Mouse (Mus musculus) left cerebral cortex, adult 2 months (tissue): ENCODE measurements around the gene Cytl1. TPM values are rescaled to one million over a fixed set of nuclear protein-coding genes. Genes with fewer than 3 reads are reported as not detected.
A peak's percentile ranks its signal among the peaks of the same experiment; 100 is the strongest.

Source experiments
- DNase-seq, 2 experiments: peaks; one replicate each; pipeline ENCODE4 v3.0.0; 2021 to 2022; ENCODE audit warnings: low spot score in 2 of 2, mixed read lengths in 1 of 2; ENCODE audit errors: extremely low spot score in 1 of 2
- H3K27ac ChIP-seq: fragments of 200-600 bp; 2 replicates; pipeline ENCODE4 v1.8.1; 2022
- H3K4me3 ChIP-seq: fragments of 200-600 bp; 2 replicates; pipeline ENCODE4 v1.8.1; 2022
- CTCF ChIP-seq: fragments of 200-600 bp; IDR thresholded peaks from 2 replicates; pipeline ENCODE4 v1.8.1; 2022; ENCODE audit warnings: antibody characterized with exemption, mild to moderate bottlenecking, moderate library complexity
- intact Hi-C: fragments of 180-260 bp; cut with DNase I; formaldehyde crosslinking; loops from one replicate; pipeline ENCODE4 v1.15.1; 2025
- long read RNA-seq, 2 experiments: library from polyadenylated mRNA; stranded (forward); transcript quantifications; one replicate each; pipeline ENCODE4 v2.0.0; 2021; ENCODE audit warnings: borderline mapping rate in 2 of 2
- total RNA-seq, 2 experiments: library from RNA; stranded (reverse); gene quantifications; 2 replicates each; pipeline ENCODE4 v1.2.3; 2021

Gene Cytl1
- total RNA-seq = 1 to 10 TPM; 1.1 to 1.7 TPM
- long read RNA-seq, experiment 1, partial matches to known transcripts = 0 of 1 reads
- long read RNA-seq, experiment 1, other reads (novel, unspliced or antisense) = 0 of 1 reads
- long read RNA-seq, experiment 2 = 0 reads

GRCm38 (mm10) chr5:37735224-37735623 is at the start of gene Cytl1:
TSS of gene Cytl1 (plus strand) at chr5:37735519.
- Histone ChIP-seq H3K27ac (no peak within 1 kb of the TSS), H3K4me3 (no peak within 1 kb of the TSS)
- intact Hi-C loops = no loop called here
- TF ChIP-seq CTCF = no peak
- DNase-seq = no peak

DNA sequence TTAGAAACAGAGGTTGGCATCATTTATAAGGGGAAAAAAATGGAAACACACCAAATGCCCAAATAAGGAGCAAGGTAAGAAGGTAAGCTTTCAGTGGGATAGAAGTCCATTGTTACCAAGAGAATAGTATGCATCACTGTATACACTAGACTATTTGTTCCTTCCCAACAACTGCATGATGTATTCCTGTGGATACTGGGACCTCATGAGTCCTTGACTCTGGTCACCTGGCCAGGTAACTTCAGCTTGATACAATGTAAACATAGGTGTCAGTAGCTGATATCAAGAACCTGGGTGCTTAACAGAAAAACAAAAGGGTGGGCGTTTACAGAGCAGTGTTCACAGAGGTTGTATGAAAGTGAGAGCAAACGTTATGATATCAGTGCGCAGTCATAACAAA is 42.6 kb upstream of the Cytl1 start:
- intact Hi-C loops = no loop called here
- no peak for TF ChIP-seq CTCF

DNA sequence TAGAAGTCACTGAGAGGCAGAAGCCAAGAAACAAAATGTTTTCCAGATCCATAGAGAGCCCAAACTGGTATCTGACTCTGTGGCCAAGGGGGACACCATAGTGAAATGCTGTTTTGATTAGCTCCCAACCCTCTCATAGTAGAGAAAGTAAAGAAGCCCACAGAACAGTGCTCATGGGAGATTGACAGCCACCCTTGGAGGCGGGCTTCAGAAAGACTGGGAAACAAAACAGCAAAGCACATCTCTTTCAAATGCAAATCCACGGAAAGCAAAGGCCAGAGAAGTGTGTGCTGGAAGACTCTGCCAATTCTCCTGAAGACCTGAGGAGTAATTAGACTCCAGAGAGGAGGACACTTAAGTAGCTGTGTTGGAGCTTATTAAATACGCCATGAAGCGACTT is 39.5 kb upstream of the Cytl1 start:
- Histone ChIP-seq H3K27ac (no peak overlapping the region), H3K4me3 (no peak overlapping the region)
- DNase-seq = no peak
- intact Hi-C loops = no loop called here
- TF ChIP-seq CTCF = no peak

More for the DNA sequence above, 42.6 kb upstream of the Cytl1 start:
- Histone ChIP-seq H3K4me3 (no peak overlapping the region), H3K27ac (no peak overlapping the region)
- no peak for DNase-seq

DNA sequence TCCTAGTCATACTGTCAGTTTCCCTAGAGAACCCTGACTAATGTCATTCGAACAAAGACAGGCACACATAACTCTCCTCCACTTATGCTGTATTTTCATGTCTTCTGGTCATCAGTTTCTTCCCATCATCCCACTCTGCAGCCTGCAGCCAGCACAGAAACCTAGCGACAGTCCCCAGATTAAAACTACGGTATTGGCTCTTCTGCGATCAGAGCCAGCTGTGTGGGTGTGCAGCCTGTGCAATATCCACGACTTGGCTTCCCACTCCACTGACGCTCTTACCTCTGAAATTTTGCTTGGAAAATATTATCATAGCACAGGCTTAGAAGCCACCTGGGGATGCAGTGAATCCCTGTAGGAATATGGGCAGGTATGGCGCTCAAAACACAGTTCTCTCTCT is 38.0 kb upstream of the Cytl1 start:
- no peak overlapping the region for H3K27ac ChIP-seq
- peak; percentile 26 to 36 for DNase-seq
- intact Hi-C loops = no loop called here
- no peak overlapping the region for H3K4me3 ChIP-seq
- no peak for TF ChIP-seq CTCF

DNA sequence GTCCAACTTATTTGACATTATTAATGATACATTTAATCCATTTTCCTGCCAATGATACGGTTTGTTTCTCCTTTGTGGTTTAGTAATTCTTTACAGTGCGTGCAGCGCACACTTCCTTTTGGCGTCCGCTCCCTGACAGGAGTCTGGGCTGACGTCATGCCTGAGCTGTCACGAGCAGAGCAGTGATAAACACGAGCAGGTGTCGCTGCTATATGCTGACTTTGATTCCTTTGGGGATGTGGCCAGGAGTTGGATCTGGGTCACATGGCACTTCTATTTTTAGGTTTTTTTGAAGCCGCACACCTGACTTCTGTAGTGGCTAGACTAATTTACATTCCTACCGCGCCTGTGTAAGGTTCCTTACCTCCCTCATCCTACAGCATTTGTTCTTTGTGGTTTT is 35.6 kb upstream of the Cytl1 start:
- no peak for TF ChIP-seq CTCF
- Histone ChIP-seq H3K4me3 (no peak overlapping the region), H3K27ac (no peak overlapping the region)
- intact Hi-C loops = no loop called here
- DNase-seq = peak in 1 of 2 experiments; percentile 18

DNA sequence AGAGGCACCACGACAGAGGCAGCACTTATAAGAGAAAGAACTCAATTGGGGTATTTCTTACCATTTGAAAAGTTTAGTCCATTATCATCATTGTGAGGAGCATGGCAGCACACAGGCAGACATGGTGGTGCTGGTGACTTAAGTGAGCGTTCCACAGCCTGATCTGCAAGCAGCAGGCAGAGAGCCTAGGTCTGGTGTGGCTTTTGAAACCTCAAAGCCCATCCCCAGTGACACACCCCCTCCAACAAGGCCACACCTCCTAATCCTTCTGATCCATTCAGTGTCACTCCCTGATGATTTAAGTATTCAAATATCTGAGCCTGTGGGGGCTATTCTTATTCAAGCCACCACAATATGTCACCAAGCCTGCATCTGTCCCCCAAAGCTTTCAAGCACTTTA is 30.4 kb upstream of the Cytl1 start:
- intact Hi-C loops = no loop called here
- no peak for TF ChIP-seq CTCF
- H3K27ac ChIP-seq = no peak overlapping the region
- DNase-seq = no peak
- no peak overlapping the region for H3K4me3 ChIP-seq

DNA sequence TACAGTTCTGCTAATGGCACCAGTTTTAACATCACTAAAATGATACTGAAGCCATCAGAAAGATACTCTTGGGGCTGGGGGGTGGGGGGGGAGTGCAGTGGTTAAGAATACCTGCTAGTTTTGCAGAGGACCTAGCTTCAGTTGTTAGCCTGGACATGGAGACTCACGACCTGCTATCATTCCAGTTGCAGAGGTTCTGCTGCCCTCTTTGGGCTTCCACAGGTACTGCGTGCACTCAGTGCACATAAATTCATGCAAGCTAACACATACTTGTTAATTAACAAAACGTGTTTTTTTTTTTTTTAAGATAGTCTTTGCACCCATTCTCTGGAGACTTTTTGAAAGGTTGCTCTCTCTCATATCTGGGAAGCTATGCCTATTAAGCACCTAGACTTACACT is 27.2 kb upstream of the Cytl1 start:
- intact Hi-C loops = no loop called here
- Histone ChIP-seq H3K4me3 (no peak overlapping the region), H3K27ac (no peak overlapping the region)
- no peak for DNase-seq
- TF ChIP-seq CTCF = peak; percentile 30

- no peak overlapping the region for H3K27ac ChIP-seq
- H3K4me3 ChIP-seq = no peak overlapping the region
- no peak for TF ChIP-seq CTCF
- intact Hi-C loops = no loop called here
- no peak for DNase-seq
Observed at GRCm38 (mm10) chr5:37709257-37709904, 25.9 kb upstream of the Cytl1 start.

DNA sequence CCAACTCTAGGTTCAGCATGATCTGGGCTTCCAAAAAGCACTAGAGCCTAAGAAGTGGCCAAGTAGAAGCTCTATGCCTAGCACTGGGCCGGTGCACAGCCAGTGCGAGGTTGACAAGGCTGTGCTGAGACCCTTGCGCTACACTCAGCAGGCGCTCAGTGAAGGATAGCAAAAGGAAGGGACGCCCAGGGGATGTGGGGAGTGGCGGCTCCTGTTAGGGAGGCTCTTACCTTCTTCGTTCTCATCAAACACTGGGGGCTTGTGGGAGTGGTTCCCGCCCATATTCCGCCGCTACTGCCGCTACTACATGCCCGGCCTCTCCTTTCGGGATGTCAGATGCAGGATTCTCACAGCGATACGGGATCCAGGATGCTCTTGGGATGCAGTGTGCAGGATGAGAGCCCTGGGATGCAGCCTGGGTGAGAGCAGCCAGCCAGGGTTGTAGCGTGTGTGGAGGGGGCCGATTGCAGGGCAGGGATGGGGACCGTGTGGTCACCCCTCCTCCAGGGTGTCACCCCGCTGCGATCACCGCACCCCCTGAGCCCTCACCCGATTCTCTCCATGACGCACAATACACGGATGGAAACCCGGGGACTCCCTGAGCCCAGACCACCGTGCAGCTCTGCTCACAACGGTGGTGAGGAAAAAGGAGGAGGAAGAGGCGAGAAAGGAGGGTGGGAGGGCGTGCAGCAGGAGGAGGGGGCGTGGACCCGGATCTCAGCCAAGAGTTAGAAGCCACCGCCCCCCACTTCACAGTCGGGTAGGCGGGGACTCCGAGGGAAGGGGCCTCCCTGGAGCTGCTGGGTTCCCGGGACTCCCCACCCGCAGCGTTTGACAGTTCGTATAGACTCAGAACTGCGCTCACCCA is 18.6 kb upstream of the Cytl1 start, which contains the start of gene Stk32b:
Gene Stk32b (minus strand): TSS at position 667 of the 868 bp plus-strand sequence.
- intact Hi-C loops = loop anchor here (1.0 to 5.0 kb wide), 2 partner anchors 284 to 418 kb away; no protein-coding TSS in a partner anchor
- peak; percentile 18 to 37 for DNase-seq
- H3K27ac ChIP-seq = no peak within 1 kb of the TSS
- no peak for TF ChIP-seq CTCF
- H3K4me3 ChIP-seq = peak within 1 kb of the TSS; percentile 38

- intact Hi-C loops = loop anchor here (1.0 to 5.0 kb wide), 2 partner anchors 285 to 419 kb away; no protein-coding TSS in a partner anchor
- peak; percentile 73 for TF ChIP-seq CTCF
- H3K4me3 ChIP-seq = peak overlapping the region; percentile 38
Observed at GRCm38 (mm10) chr5:37717384-37717963, 17.8 kb upstream of the Cytl1 start.

DNA sequence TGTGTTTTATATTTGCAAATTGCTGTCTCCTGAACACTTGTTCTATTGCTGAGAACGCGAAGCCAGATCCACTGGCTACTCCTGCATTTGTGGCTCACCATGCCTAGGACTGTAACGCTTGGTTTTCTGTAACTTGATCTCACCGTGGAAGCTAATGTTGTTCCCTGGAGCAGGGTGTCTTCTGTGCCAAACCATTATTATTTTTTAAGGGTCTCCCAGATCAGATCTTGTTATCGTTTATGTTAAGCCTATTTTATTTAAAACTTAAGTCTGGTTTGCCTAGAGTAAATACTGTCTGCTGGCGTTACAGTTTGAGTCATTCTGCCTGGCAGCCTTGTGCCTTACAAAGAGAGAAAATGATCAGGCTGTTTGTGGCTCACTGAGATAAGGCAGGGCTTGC is 14.6 kb upstream of the Cytl1 start:
- Histone ChIP-seq H3K4me3 (no peak overlapping the region), H3K27ac (no peak overlapping the region)
- no peak for DNase-seq
- TF ChIP-seq CTCF = no peak
- intact Hi-C loops = no loop called here

More at GRCm38 (mm10) chr5:37717384-37717963, 17.8 kb upstream of the Cytl1 start:
- DNase-seq = peak; percentile 57 to 59
- H3K27ac ChIP-seq = no peak overlapping the region
